Mouse (Mus musculus) left cerebral cortex, postnatal 36 days (tissue): ENCODE measurements around the gene Nr6a1. TPM values are rescaled to one million over a fixed set of nuclear protein-coding genes. Genes with fewer than 3 reads are reported as not detected.

Experiments
- DNase-seq, 2 experiments: peaks; one replicate each; pipeline ENCODE4 v3.0.0; 2021 to 2022; ENCODE audit warnings: low spot score in 2 of 2, mixed read lengths in 1 of 2
- intact Hi-C: fragments of 180-260 bp; cut with DNase I; formaldehyde crosslinking; loops from one replicate; pipeline ENCODE4 v1.15.1; 2025
- total RNA-seq, 2 experiments: library from RNA; stranded (reverse); gene quantifications; 2 replicates each; pipeline ENCODE4 v1.2.3; 2021

The Nr6a1 gene
- 1 to 10 TPM; 8.8 to 9.5 TPM for total RNA-seq

DNA sequence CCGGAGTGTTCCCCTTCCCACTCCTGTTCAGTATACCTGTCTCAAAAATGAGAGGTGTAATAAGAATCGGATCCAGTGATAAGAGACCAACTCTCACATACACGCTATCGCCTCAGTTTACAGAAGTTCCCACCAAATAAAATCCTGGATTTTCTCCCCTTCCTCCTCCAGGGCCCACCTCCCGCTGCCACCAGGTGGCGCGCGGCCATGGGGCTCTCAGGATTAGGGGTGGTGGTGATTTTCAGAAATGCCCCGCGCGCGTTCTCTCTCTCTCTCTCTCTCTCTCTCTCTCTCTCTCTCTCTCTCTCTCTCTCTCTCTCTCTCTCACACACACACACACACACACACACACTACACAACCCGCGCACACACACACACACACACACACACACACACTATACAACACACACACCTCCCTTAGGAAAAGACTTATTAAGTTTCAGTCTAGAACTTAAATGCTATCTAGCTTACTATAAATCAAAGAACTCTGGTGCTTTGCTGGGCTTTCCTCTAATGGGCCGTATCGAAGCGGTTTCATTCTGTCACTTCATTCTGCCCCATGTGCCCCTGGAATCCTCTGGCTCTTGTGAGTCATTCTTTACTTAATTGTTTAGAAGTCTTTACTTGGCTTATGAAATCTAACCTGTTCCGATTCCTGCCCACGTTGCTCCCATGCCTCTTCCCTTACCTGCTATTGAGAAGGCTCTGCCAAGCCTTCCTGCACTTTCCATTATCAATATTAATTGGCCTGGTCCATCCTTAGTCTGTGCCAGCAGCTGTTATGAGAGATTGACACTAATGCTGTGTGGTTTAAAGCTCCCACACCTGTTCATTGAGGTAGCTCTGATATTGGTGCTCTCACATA lies at the start of gene Nr6a1:
Nr6a1 (minus strand) TSS at position 574 of the 865 bp plus-strand sequence.
- DNase-seq, result peak; percentile 49 to 54
- intact Hi-C loops, result no loop called here

DNA sequence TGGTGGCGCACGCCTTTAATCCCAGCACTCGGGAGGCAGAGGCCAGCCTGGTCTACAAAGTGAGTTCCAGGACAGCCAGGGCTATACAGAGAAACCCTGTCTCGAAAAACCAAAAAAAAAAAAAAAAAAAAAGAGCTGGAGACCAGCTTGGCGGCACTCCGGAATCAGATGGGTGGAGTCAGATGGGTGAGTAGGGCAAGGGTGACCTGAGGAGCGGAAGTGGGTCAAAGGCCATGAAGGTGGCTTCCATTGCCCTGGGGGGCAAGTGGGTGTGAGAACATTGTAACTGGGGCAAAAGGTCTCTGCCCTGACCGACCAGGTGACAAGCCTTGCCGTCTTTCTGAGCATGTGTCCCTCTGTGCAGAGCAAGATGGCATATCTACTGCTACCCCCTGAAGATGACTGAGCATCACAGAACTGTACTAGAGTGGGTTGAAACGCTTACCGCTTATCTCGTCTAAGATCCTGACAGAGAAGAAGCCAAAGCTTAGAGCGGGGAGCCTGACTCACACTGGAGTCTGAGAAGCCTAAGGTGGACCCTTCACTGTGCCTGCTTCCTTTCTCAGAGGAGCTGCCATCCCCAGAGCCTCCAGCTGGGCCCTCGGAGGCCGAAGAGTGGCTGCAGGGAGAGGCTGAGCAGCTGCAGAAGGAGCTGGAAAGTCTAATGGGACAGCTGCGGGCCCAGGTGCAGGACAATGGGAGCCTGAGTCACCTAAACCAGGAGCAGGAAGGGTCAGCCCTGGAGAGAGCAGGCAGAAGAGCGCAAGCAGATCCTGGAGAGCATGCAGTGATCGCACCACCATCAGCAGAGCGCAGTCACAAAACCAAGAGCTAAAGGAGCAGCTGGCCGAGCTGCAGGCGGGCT lies 48.7 kb upstream of the Nr6a1 start:
- intact Hi-C loops, result no loop called here
- no peak for DNase-seq

DNA sequence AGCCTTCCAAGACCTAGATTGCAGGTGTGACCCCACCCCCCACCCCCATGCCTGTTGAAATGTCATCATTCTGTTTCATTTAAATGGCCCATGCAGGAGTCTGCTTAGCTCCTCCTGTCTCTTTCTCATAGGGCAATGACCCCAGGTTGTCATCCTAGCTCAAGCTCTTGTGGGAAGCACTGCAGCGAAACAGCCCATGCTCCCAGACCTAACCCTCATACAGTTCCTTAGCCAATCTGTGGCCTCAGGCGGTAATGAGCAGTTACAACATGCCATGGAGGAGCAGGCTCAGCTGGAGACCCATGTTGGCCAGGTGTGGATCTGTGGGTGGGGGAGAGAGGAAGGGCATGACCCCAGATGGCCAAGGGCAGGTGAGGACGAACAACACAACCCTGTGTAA lies 47.7 kb upstream of the Nr6a1 start:
- DNase-seq, result no peak
- intact Hi-C loops, result no loop called here

GRCm38 (mm10) chr2:38974171-38974570 lies 46.7 kb upstream of the Nr6a1 start:
- intact Hi-C loops, result no loop called here
- no peak for DNase-seq

DNA sequence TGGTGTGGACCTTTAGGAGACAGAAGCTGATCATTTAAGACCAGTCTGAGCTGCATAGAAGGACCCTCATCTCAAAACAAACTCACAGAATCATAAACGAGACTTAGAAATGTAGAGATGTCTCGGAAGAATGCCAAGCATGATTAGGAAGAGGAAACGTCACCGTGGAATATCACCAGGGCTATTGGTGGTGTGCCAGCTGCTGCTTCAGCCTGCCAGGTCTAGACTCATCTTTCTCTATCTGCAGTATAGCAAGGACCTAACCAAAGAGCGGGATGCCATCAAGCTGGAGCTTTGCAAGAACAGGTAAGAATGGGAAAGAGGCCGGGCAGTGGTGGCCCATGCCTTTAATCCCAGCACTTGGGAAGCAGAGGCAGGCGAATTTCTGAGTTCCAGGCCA lies 46.2 kb upstream of the Nr6a1 start:
- intact Hi-C loops, result no loop called here

DNA sequence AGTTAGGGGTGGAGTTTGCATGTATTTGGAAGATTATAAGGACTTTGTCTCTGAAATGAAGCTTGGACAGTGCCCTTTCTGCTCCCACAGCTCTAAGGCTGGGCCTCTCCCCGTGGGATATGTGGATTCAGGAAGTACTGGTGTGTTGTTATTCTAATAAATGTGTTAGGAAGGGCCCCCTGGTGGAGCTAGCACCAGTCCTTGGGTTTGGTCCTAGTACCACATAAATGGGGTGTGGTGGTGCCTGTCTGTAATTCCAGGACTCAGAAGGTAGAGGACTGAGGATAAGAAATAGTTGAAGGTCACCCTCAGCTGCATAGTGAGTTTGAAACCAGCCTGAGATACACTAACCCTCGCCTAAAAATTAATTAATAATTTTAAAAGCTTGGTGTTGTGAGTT lies 45.7 kb upstream of the Nr6a1 start:
- intact Hi-C loops, result no loop called here
- no peak for DNase-seq

More for the DNA sequence above, 46.2 kb upstream of the Nr6a1 start:
- no peak for DNase-seq

DNA sequence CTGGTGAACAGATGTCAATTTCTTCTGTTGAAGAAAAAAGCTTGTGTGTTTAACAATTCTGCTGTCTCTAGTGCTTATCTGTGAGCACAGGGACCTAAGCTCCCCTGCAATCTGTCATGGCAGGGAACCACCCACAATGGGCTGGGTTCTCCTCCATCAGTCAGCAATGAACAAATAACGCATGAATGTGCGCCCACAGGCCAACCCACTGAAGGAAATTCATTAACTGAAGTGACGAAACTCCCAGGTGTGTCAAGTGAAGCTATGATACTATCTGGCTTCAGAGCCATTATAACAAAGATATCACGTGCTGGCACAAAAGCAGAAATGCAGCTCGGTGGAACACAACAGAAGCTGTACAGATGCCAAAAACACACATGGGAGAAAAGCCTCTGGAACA lies 42.6 kb upstream of the Nr6a1 start:
- intact Hi-C loops, result no loop called here
- no peak for DNase-seq

DNA sequence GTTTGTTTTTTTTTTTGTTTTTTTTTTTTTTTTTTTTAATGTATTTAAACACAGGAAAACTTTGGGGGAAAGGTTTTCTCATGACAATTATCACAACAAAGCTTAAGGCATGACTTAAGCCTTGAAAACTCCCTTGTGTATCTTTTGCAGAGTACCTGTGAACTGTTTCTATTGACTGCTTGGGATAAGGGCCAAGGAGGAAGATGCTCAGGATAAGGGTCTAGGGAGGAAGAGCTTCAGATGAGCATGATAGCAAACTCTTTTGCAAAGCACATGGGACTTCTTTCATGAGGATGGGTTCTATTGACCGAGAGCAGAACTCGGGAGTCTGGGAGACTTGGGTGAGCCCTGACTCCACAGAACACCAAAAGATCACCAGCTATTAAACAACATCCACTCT lies 42.2 kb upstream of the Nr6a1 start:
- DNase-seq, result no peak
- intact Hi-C loops, result no loop called here

GRCm38 (mm10) chr2:38964198-38964597 lies 36.7 kb upstream of the Nr6a1 start:
- intact Hi-C loops, result no loop called here

GRCm38 (mm10) chr2:38957671-38958223 lies 30.3 kb upstream of the Nr6a1 start:
- no peak for DNase-seq
- intact Hi-C loops, result no loop called here

More at GRCm38 (mm10) chr2:38964198-38964597, 36.7 kb upstream of the Nr6a1 start:
- DNase-seq, result no peak

- intact Hi-C loops, result no loop called here
- DNase-seq, result no peak
Measured at GRCm38 (mm10) chr2:38956062-38956461, 28.6 kb upstream of the Nr6a1 start.

DNA sequence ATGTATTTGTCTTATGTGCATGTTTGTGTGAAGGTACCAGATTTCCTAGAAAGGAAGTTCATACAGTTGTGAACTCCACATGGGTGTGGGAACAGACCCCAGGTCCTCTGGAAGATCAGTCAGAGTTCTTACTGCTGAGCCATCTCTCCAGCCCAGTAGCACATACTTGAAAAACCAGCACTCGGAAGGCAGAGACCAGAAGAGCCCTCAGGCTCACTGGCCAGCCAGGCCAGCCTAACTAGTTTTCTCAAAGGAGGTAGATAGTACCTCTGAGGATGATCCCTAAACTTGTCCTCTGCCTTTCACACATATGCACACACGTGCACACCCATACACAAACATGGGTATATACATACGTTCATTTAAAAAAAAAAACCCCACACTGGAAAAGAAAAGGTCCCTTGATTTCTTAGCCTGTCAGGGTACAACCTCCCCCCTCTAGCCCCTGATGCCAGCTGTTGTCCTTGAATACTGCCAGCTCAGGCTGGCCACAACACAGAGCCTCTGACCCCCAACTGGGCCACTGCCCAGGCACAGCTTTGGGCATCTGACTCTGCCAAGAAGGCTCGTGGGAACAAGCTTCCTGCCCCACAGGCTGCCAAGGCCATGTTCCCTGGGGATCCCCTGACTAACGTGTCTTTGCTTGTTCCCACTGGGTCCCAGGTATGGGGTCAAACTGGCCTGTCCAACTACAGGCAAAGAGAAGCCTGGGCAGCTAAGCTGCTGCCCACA lies 25.8 kb upstream of the Nr6a1 start:
- intact Hi-C loops, result no loop called here

GRCm38 (mm10) chr2:38950281-38950719 lies 22.8 kb upstream of the Nr6a1 start:
- intact Hi-C loops, result no loop called here
- DNase-seq, result peak; percentile 69 to 77

More for the DNA sequence above, 25.8 kb upstream of the Nr6a1 start:
- peak; percentile 36 to 42 for DNase-seq

DNA sequence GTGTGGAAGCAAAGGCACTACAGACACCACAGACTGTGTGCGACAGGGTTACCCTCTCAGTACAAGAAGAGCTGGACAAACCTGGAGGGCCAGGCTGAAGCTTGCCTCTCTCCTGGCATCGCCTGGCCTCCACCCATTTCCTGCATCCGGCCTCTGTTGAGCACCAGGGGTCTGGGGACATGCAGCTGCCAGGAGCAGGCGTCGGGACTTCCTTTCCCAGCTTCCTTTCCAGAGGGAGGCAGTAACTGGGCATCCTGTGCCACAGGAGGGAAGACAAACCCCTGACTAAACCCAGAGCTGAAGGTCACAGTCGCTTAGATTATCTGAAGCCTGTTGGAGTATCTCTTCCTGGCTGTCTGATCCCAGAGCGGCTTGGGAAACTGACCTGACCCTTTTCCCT lies 20.1 kb upstream of the Nr6a1 start:
- intact Hi-C loops, result no loop called here
- DNase-seq, result no peak

DNA sequence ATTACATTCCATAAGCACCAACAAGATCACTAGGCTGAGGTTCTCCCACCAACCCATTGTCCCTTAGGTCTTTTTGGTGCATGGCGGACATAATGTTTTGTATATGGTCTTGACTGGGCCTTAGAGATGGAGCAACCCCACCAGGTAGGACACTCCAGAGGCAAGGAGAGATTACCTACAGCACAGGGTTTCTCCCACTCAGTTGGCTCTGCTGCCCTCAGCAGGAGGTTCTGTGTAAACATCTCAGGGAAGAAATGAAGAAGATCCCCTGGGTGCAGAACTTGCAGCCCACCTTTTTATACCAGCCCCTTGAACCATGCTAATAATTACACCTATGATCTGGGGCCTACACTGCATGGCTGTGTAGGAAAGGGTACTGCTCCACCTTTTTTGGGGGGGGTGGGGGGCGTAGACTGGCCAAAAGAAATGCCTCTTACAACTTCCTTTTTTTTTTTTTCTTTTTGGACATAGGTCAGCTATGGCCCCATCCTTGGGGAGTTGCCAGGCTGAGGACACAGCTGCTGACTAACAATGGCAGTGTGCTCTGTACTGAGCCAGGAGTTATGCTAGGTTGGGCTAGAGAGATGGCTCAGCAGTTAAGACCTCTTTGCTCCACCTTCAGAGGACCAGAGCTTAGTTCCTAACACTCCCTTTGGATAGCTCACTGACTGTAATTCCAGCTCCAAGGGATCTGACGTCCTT lies 17.1 kb upstream of the Nr6a1 start:
- no peak for DNase-seq
- intact Hi-C loops, result no loop called here

- intact Hi-C loops, result no loop called here
- no peak for DNase-seq
Measured at GRCm38 (mm10) chr2:38943977-38944376, 16.5 kb upstream of the Nr6a1 start.

DNA sequence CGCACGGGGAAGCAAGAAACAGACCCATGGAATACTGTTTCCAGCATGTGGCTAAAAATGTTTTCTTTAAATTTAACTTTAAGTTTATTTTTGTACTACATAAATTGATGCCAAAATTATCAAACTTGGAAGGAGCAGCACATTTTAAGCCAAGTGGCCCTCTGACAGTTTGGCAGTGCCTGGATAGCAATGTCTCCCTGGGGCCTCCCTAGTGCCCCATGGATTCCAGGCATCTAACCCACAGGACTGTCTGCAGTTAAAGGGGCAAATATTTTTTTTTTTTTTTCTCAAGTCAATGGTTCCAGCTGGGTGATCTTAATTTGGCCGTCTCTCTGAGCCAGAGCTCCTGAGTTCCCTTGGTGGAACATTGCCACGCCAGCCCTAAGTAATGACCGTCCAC lies 15.7 kb upstream of the Nr6a1 start:
- intact Hi-C loops, result no loop called here
- DNase-seq, result no peak

- DNase-seq, result no peak
- intact Hi-C loops, result no loop called here
Measured at GRCm38 (mm10) chr2:38941898-38942297, 14.4 kb upstream of the Nr6a1 start.

DNA sequence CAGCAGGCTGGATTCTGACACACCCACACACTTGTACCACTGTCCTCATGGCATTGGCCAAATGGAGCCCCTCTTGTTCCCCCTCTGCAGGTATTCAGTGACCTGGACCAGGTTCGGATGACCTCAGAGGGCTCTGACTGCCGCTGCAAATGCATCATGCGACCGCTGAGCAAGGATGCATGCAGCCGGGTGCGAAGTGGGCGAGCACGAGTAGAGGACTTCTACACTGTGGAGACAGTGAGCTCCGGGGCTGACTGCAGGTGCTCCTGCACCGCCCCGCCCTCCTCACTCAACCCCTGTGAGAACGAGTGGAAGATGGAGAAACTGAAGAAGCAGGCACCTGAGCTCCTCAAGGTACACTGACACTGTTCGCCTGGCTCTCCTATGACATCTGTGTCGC lies 13.9 kb upstream of the Nr6a1 start:
- no peak for DNase-seq
- intact Hi-C loops, result no loop called here
